Mouse (Mus musculus) frontal cortex, adult (tissue): ENCODE measurements around the gene Wdr4.
"Not testable (repeated sequence)": the region's sequence is repeated elsewhere in the genome, so short reads cannot be mapped to it uniquely, and the experiment has no call there.

Source experiments
- ATAC-seq: cut with Nextera tagmentation; 2 replicates; pipeline ENCODE4 v1.9.2; 2017; ENCODE audit warnings: mild to moderate bottlenecking, moderate library complexity, mixed read lengths; ENCODE audit not compliant: low TSS enrichment

Gene Wdr4

DNA sequence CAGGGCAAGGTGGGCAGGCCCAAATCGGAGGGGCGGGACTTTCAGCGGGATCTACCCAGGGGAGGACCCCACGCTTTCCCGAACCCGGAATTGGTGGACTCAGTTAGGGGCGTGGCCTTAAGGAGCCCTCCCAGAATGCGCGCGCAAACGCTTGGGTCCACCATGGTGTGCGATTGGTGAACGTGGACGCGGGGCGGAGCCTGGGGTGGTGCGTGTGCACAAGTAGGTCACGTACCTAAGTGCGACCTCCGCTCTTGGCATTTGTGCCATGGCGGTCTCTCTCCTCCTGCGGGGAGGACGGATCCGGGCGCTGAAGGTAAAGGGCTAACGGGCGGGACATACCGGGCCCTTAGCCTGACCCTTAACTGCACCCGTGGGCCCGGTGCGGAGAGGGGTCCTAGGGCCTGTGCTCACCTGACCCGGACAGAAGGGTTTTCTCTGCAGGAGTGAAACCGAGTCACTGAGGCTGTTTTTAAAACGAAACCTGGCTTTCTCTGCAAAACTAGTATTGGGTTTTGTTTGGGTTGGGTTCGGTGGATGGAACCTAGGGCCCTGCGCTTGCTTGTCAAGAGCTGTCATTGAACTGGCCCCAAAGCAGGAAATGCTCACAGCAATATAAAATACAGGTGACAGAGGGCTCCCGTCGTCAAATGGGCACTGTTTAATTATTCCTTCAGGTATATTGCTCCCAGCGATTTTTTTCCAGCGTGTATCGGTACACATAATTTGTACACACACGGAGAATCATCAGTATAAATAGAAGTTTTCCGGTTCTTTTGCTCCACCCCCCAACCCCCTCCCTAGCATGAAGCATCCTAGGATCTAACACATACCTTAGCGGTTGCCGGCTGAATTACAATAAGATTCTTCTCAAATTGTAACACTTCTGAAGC lies at the start of gene Wdr4, which contains the start of gene Ndufv3:
Gene Wdr4 (minus strand): TSS at position 35 of the 893 bp plus-strand sequence.
Gene Ndufv3 (plus strand): TSS at position 170 of the 893 bp plus-strand sequence.
- peak; percentile 97 for ATAC-seq

DNA sequence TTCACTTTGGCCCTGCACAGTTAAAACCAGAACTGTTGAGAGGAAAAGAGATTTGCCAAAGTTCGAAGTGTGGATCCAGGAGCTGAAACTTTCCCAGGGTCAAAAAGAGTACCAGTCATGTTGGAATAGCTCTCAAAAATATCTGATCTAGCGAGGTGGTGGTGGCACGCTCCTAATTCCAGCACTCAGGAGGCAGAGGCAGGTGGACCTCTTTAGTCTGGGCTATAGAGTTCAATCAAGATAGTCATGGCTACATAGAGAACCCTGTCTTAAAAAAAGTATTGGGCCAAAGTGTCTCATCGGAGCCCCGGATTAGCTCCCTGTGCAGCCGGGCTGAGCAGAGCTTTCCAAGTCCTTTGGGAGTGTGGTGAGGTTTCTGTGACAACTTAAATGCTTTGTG lies 46.5 kb upstream of the Wdr4 start:
- ATAC-seq: no peak

DNA sequence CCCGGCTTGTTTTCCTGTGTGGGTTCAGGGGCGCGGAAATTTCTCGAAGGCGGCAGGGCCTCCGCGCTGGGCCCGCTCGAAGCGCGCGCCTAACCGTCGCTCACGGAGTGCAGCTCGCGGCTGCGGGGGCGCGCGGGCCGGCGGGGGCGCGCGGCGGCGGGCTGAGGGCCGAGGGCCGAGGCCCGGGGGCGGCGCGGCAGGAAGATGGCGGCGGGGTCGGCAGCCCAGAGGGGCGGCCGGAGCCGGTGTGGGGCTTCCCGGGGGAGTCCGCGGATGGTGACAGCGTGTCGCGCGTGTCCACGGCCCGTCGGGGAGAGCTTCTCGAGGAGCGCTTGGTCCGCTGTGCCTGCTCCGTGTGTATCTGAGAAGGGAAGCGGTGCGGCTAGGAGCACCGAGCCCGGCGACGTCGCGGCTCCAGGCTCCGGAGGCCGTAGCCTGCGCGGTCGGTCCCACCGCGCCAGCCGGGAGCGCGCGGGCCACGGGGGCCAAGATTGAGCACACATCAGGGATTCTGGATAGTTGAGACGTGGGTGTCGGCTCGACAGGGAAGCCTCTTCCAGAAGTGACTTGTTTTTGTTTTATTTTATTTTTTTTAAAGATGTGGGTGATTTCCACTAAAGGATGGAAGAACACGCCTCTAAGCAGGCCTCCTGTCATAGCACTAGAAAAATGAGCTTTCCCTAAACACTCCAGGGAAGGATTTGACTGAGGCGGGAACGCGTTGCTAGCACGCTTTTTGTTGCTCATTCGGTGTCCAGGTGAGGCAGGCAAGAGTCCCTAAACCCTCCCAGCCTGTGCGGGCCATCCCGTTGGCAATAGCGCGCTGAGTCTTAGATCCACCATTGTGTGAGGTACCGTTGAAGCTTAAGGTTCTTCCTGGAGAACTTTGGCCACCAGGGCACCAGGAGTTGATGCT lies 45.6 kb upstream of the Wdr4 start:
- peak; percentile 18; the same call in 1 of the 2 replicates for ATAC-seq

DNA sequence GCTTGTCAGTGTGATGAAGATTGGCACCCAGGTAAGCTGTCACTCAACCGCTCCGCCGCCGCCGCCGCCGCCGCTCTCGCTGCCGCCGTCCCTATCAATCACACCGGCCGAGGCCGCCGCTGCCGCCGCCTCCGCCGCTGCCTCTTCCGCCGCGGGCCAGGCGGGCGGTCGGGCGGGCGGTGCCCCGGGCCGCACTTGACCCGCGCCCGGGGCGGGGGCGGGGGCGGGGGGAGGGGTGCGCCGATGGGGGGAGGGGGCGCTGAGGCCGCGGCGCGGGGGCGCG lies 45.0 kb upstream of the Wdr4 start:
- no peak for ATAC-seq

DNA sequence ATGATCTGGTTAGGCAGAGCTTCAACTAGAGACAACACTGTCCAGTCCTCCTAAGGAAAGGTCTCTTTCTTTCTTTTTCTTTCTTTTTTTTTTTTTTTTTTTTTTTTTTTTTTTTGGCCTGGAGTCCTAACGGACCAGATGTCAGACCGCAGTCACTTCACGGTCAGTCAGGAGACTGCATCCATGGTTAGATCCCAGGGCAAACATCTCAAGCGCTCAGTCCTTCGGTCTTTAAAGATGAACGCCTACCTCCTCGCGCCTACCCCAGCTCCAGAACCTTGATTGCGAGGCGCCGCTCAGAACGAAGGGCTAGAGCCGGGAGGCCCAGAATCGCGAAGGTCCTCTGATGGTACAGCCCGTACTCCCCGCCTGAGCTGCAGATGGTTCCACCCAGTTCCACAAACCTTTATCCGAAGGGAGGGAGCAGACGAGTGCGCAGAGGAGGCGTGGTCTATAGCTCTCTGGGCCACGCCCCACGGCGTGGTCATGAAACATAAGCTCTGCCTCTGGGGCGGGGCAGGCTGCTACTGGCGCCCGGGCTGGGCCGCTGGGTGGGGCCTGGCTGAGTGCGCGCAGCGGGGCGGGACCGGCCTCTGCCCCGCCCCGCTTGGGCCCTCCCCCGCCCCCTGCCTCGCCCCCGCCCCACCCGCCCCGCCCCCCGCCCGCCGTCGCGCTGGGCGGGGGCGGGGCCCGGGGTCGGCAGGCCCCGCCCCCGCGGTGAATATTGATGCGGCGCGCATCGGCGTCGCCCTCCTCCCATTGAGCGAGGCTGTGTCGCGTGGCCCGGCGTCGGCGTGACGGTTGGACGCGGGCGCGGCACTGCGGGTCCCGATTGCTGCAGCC lies 44.5 kb upstream of the Wdr4 start, which contains the start of gene Pknox1:
Gene Pknox1 (plus strand): TSS at position 720 of the 843 bp plus-strand sequence.
- ATAC-seq: peak; percentile 86

DNA sequence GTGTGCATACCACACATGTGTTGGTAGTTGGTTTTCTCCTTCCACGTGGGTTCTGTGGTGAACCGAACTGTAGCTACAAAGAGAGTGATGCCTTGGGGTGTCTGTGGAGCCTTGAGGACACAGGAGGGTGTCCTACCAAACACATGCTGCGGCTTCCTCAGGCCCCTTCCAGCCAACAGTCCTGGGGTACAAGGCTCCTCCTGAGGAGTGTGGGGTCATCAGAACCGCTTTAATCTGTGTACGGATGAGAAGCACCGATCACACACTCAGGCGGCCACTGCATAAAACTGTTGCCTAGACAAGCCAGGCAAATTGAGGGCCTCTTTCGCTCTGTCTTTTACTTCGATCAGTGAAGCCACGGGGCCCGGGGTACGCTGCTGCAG lies 43.8 kb upstream of the Wdr4 start:
- ATAC-seq: peak; percentile 14; the same call in 1 of the 2 replicates

DNA sequence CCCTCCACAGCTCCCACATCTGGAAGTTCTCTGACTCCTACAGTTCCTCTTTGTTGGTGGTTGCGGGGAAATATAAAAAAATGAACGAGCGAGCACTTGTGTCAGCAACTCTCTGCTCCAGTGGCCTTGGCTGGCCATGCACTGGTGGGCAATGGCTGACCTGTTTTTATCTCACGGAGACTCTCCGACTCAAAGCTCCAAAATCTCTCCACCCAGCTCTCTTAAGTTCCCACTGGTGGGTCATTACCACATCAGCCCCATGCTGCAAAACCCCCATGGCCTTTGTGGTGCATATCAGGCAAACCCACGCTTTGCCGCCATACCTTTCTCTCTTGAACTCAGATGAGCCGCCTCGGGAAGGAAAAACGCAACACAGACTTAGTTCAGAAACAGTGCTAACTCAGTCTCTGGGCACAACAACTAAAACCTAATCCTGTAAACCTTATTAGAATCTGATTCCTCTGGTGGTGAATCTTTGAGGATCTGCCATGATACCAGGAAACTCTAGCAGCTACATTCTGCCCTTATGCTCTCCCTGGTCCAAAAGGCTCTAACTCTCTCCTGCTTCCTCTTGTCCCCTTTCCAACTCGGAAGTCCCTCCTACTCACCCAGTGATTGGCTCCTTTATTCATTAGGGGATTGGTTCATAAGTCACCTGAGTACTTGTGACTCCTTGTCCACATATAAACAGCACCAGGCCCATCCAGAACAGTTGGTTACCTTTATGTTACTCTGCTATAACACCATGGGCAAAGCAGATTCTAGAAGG lies 39.4 kb upstream of the Wdr4 start:
- no peak for ATAC-seq

DNA sequence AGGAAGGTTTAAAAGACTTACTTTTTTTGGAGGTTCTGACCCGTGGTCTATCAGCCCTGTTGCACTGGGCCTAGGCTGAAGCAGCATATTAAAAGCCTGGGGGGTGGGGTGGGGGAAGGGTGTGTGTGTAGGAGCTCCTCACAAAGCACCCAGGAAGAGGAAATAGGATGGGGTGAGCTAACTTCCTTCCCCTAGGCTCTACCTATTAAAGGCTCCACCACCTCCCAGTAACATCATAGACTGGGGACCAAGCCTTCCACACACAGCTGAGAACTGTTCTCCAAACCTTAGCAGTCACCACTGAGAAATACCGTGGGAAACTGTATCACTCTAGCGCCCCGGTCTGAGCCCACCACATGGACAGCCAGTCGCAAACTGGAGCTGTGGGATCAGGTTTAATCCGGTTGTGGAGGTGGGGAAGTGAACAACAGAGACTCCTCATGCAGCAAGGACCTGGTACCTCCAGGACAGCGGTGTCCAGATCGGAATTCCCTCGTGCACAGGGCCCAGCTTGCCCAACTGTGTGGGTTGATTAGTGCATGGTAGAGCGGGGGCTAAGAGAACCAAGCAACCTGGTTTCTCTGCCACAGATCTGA lies 38.3 kb upstream of the Wdr4 start:
- no peak for ATAC-seq

DNA sequence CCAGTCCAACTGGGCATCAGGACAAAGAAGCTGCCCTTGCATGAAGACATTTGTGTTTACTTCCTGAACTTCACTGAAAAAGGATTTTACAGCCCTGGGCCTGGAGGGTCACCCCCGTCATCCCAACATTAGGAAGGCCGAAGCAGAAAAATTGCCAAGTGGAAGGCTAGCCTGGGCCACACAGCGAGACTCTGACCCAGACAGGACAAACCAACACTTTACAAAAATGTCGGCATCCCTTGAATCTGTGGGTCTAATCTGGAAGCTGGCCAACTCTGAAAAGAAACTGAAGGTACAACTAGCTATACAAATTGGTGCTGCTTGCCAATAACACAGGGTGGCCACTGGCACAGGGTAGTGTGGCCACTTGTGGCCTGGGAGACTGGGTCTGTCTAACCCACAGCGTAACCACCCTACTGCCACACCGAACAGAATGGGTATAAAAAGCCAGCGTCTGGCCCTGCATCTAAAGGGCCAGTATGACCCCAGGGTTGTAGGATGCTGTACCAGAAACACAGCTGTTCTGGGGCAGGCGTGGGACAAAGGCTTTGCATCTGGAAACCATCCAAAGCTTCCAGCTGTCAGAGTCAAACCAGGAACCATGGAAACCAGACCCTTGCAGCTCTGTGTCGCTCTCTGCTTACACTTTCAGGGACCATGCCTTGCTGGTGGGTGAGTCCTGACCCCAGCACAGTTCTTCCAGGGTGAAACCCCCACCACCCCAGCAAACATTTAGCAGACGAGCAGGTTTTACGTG lies 37.5 kb upstream of the Wdr4 start:
- no peak for ATAC-seq

DNA sequence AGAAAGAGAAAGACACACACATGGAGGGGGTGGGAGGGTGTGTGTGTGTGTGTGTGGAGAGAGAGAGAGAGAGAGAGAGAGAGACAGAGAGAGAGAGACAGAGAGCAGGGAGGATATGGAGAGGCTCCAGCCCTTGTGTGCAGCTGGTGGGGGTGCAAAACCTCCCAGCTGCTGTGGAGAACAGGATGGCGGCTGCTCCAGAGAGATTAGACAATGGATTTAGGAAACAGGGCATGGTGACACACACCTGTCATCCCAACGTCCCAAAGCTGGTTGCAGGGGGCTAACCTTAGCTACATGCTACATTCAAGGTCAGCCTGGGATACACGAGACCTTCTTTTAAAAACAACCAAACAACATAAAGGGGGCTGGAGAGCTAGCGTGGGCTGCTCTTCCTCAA lies 36.5 kb upstream of the Wdr4 start:
- ATAC-seq: no peak

DNA sequence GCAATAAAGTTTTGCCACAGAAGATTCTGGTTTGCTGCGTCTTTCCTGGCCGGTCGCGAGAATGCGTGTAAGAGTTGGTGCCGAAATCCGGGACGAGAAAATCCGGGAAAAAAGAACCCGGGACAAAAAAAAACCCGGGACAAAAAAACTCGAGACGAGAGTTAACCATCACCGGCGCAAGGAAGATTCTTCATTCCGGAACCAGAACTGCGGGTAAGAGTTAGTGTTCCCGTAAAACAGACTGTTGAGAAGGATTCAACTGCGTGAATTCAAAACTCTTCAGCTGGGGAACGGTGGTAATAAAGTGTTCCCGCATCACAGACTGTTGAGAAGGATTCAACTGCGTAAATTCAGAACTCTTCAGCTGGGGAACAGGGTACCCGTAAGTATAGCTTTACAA lies 32.8 kb upstream of the Wdr4 start:
- ATAC-seq: not testable (repeated sequence)

DNA sequence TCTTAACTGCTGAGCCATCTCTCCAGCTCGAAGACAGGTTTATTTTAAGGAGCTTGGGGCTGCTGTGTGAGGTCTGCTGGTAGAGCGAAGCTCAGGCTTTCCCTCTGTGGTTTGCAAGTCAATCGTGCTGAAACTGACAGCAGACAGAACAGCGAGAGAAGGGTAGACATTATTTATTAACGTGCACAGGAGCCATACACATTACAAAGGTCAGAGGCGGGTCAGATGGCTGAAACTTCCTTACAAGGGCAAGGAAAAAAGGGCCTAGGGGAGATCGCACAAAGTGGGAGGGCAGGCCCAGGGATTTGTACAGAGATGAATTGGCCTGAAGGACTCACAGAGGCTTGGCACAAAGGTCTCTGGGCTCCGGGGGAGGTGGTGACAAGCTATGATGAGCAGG lies 29.6 kb upstream of the Wdr4 start:
- ATAC-seq: no peak

DNA sequence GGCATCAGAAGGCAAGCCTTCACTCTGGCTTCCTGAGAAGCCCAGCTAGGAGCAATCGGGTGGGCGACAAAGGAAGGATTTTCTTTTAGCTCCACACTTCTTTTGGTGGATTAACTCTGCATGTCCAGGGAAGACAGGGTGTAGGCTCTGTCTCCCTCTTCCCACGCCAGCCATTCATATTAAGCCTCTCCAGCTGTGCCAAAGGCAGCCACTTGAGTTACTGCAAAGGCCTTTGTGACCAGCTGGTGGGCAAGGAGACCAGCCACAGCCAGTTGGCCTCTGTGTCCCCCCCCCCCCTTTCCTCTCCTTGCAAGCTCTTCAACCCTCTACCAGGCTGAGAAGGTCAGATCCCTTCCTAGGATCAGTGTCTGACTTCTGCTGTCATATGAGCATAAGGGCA lies 28.2 kb upstream of the Wdr4 start:
- ATAC-seq: no peak

DNA sequence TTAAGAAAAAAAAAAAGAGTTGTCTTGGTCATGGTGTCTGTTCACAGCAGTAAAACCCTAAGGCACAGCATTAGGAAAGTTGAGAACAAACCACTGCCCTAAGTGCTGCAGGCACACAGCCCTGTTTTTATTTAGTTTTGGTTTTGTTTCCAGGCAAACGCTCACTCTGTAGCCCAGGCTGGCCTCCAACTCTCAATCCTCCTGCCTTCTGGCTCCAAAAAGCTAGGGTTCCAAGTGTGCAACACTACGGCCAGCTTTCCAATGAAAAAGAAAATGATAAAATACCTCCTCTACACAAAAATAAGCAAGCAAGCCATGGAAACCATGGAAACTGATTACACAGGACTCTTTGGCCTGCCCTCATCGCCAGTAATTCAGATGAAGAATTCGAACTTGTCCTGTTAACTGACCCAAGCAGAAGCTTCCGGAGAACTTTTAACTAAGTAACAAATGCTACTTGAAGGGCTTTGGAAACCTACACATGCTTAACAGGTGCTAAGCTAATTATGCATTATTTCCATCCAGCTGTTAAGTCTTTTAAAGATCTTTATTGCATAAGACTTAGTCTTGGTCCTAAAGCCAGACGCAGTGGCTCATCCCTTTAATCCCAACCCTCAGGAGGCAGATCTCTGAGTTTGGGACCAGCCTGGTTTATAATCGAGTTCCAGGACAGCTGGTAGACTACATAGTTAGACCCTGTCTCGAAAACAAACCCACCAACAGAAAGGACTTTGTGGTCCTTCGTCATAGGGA lies 26.8 kb upstream of the Wdr4 start:
- ATAC-seq: no peak

DNA sequence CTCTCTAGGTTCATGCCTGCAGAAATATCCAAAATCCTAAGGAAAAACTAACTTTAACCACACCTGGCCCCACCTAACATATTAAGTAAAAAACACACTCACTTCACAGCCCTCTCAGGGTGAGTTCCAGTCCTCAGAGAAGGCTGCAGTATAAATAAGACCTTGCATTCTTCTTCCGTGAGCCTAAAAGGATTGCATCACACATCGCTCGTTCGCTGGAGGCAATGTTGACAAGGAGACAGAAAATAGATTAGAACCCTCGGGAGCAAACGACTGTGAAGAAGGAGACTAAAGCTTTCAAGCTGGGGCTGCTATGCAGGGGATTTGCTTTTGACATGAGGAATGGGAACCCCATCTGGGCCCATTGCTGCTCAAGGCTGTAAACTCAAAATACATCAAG lies 23.8 kb upstream of the Wdr4 start:
- no peak for ATAC-seq

DNA sequence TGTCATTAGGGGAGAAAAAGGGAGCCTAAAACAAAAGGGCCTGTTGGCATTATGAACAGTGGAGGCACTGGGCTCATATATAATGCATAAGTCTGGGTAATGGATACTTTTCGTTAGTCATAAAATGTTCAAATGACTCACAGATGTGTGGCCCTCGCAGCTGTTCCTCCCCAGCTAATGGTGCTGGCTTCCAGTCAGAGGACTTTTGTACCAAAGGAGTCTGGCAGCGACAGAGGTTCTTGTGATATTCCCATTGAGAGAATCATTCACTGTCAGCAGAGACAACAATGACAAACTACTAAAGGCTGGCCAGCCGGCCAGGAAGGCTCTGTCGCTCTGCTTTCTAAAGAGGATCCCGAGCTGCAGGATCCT lies 21.7 kb upstream of the Wdr4 start:
- peak; percentile 23; the same call in 1 of the 2 replicates for ATAC-seq

DNA sequence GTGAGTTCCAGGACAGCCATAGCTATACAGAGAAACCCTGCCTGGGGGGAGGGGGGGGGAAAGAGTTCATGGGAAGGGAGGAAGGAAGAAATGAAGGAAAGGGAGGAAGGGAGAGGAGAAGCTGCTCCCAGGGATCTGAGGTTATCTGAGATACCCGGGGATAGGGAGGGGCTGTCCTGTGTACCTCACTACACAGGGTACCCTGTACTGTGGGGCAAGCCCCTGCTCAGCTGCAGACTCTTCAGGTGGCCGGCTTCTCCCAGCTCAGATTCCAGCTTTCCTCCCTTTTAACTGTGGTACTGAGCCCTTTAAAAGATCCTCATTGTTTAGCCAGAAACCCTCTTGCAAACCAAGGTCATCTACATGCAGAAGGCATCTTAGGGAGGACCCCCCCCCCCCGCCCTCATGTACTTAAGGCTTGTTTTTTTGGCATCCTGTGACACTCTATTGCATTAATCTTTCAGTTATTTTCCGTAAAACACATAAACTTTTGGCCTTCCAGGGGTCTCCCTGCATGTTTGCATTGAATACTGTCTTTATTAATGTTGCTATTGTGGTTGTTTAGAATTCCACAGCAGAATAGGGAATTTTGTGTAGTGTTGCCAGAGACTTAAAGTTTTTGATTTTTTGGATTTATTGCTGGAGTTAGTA lies 21.2 kb upstream of the Wdr4 start:
- ATAC-seq: no peak

DNA sequence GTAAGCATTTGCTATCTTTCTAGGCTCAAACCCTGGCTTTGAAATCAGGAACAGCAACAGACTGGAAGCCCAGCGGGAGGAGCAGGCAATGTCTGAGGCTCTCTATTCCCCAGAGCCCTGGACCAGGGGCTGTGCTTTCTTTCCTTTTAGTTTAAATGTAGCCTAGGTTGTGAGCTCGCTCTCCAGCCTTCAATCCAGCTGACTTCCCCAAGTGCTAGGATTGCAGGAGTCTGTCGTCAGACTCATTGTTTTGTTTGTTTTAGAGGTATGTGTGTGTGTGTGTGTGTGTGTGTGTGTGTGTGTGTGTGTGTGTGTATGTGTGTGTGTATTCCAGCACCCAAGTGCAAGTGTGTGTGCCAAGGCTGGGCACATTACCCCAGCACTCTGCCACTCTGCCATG lies 20.3 kb upstream of the Wdr4 start:
- no peak for ATAC-seq
